Mouse (Mus musculus) T-cell, adult 2 months (primary cell): ENCODE results near the gene Epyc.

ENCODE experiments used
- DNase-seq: peaks from one replicate; pipeline ENCODE4 v3.0.0; 2022; ENCODE audit warnings: low spot score

Gene Epyc

DNA sequence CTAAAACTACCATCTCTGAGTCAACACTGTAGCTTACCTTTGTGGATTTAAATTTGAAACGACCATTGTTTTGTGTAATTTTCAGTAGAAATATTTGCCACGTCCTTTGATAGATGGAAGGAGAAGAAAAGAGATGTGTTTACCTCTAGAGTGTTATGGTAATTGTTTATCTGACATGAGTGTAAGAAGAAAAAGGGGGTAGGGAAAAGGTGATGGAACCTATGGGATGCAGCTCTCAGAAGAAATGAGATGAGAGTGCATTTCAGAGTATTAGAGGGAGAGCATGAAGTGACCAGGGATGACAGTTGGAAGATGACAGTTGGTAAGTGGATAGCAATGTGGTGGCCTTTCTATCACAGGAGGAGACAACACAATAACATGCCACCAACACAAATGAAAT lies at the start of gene Epyc:
Epyc (plus strand) TSS at position 301 of the 400 bp plus-strand sequence.
- no peak for DNase-seq

GRCm38 (mm10) chr10:97595680-97596079 lies 48.2 kb upstream of the Epyc start:
- no peak for DNase-seq

DNA sequence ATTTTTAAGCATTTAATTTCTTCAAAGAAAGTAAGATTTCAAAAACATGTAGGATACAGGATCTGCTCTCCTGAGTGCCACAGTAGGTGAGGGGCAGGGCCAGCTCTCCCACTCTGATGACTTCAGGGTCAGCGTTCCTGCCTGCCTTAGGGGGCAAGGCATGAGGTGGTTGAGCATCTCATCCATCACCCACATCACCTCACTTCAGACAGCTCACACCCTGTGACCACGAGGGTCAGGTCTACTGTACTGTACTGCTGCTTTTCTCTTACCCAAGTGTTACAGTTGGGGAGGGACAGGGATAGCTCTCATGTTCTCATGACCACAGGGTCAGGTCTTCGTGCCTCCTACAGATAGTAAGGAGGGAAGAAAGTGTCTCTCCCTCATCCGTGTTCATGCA lies 42.1 kb upstream of the Epyc start:
- DNase-seq: no peak

GRCm38 (mm10) chr10:97603256-97603655 lies 40.6 kb upstream of the Epyc start:
- no peak for DNase-seq

GRCm38 (mm10) chr10:97606579-97606978 lies 37.3 kb upstream of the Epyc start, which contains the start of gene Kera:
Gene Kera (plus strand): TSS chr10:97606879.
- no peak for DNase-seq

- no peak for DNase-seq
Measured at GRCm38 (mm10) chr10:97622328-97622727, 21.5 kb upstream of the Epyc start.

GRCm38 (mm10) chr10:97624381-97624780 lies 19.5 kb upstream of the Epyc start:
- DNase-seq: no peak

- DNase-seq: no peak
Measured at GRCm38 (mm10) chr10:97625116-97625515, 18.8 kb upstream of the Epyc start.

DNA sequence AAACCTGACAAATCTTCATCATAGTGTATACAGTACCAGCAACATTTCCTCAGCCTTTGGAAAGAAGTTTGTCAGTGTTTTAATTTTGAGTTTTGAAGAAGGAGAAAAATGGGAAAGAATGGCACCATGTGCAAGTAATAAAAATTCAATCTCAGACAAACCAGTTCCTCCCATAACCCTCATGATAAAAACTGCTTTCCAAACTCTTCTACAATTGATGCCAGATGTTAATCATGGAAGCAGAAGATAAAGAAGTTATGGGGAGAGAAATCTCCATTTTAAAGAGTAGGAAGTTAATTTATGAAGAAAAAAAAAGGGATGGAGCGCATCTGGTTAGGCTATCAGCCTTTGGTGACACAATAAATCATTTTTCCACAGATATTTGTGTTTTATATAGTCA lies 17.3 kb upstream of the Epyc start:
- DNase-seq: no peak

DNA sequence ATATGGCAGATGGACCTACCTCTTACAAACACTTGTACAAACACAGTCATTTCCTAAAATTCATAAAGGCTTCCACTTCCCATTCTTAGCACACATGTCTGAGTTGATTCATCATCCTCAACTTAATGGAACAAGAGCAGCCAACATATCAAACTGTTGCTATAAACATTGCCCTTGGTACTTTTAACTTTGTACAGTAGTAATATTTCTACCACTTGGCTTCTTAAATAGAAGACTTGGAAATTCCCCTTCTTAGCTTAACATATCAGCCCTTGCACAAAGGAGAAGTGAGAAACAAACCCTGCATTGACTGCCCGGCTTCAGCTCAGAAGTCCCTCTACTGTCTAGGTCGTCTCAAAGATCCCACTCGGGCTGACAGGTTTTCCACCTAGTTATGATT lies 12.8 kb upstream of the Epyc start:
- DNase-seq: no peak

GRCm38 (mm10) chr10:97641926-97642325 lies 1.9 kb upstream of the Epyc start:
- no peak for DNase-seq

DNA sequence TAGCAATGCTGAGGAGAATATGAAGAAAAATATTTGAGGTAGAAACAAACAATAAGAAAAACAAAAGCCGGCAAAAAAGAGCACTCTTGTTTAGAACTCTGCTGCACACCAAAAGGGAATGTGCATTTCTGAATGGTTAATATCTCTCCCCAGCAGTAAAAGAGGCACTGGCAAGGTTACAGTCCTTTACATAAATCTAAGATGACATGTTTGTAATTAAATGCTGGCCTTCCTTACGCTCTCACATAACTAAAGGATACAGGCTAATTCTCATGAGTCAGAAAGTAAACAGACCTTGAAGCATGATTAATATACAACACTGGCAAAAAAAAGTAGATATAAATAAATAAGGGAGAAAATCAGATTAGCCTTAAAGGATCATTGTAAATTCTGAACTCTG lies 6.5 kb downstream of the Epyc start:
- no peak for DNase-seq

DNA sequence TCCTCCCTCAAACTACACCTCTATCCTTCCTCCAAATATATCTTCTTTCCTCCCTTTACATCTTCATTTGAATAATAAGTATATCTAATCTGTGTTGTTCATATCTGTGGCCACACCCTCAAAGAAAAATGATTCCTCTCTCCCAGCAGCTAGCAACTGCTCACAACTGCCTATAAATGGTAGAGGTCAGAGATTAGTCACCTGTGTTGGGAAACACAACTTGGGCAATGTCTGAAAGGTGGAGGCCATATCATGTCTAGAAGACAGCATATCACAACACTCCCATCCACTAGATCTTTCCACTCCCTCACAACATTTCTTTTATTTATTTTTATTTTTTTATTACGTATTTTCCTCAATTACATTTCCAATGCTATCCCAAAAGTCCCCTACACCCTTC lies 15.6 kb downstream of the Epyc start:
- no peak for DNase-seq

GRCm38 (mm10) chr10:97668656-97669055 lies 24.8 kb downstream of the Epyc start:
- DNase-seq: no peak

DNA sequence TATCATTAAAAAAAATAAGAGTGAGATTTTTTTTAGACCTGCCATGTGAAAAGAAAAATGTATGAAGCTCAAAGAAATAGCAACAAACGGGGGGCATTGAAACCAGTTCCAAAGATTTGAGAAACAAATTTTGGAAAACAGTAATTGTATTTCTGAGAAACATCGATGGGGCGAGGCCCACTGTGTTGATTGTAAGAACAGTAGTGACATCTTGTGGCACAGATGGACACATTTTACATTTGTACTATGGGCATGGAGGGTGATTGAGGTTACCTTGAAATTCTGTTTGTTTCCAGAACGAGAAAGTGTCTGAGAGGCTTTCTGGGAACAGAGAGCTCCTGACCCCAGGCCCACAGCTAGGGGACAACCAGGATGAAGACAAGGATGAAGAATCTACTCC lies 26.3 kb downstream of the Epyc start:
- no peak for DNase-seq

DNA sequence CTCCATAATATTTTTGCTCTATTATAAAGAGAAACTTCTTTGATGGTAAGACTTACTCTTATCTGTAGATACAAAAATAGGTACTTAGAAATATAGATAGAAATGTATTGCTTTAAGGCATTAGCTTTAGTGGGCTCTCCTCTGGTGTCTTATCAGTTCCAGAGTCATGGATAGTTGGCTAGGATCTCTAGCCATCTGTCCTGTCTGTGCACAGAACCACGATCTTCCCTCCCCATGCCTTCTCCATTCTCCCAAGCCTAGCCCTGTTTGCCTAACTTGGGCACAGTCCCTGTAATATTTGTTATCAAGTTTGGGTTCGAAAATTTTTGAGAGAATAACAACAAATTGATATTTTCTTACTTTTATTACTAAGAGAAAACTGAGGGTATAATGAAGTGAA lies 29.4 kb downstream of the Epyc start:
- DNase-seq: no peak

- DNase-seq: no peak
Measured at GRCm38 (mm10) chr10:97682981-97683380, 39.1 kb downstream of the Epyc start.

DNA sequence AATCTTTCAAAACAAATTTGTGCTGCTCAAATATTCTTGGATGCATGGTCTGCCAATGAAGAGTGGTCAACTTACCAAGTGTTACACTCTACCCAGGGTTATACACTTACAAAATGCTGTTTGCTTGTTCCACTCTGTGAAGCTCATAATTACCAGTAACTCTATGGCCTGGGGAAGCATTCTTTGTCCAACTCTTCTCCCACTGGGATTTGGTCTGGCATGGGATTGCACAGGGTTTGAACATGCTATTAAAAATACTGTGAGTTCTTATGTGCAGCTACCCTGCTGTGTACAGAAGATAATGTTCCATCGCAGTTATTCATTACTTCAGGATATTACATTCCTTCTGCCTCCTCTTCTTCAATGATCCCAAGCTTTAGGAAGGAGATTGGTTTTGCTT lies 43.3 kb downstream of the Epyc start:
- DNase-seq: no peak

- DNase-seq: no peak
Measured at GRCm38 (mm10) chr10:97689425-97689824, 45.6 kb downstream of the Epyc start.

DNA sequence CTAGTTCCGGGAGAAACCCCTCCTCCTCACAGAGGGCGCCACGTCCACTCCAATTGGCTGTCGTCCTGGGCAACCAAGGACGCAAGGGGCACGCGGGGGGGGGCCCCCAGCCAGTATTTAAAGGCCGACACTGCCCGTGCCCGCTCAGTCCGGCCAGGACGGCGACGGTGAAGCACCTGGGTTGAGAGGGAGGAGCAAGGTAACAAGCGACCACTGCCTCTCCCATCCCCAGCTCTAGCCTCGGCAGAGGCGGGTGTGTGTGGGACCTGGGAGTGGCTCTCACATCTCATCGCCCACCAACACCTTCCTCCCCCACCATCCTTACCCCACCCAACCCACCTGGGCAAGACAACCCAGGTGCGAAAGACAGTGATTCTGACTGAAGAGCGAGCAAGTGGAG lies 49.0 kb downstream of the Epyc start, which contains the start of gene Ccer1:
Ccer1 (plus strand) TSS at position 147 of the 400 bp plus-strand sequence.
- no peak for DNase-seq

DNA sequence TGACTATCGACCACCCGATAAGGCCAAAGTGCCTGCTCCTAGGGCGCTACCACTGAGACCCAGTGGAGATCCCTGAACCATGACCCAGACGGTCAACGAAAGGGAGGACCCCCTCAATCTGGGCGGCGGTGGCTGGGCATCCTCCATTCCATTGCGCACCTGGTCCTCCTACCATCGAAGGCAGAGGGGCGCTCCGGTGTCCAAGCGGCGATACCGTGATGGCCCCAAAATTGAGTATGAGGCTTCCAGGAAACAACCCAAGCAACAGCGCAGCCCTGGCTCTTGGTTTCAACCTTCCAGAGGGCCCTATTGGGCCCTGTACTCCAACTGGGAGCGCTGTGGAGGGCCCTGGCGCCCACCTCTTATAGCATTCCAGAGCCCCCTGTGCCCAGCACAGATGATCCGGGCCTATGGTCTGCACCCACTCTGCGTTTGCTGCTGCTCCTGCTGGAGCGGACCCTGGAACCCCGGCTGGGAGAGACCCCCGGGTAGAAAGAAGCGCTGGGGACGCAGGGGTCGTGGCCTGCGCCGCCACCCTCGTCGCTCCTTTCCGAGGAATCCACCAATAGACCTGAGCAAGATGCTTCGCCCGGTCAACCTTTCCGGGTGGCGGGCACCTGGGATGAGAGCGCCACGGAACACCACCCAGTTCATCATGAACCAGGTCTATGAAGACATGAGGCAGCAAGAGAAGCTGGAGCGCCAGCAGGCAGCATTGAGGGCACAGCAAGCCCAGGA lies 49.7 kb downstream of the Epyc start:
- DNase-seq: no peak

DNA sequence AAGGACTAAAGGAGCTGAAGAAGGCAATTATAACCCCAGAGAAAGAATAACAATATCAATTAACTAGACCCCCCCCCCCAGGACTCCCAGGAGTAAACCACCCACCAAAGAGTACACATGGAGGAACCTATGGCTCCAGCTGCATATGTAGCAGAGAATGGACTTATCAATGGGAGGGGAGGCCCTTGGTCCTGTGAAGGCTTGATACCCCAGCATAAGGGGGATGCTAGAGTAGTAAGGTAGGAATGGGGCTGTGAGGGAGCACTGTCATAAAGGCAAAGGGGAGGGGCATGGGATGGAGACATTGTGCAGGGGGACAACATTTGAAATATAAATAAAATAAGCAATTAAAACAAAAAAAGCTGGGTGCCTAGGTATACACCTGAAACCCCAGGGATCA lies 58.5 kb downstream of the Epyc start:
- DNase-seq: no peak

DNA sequence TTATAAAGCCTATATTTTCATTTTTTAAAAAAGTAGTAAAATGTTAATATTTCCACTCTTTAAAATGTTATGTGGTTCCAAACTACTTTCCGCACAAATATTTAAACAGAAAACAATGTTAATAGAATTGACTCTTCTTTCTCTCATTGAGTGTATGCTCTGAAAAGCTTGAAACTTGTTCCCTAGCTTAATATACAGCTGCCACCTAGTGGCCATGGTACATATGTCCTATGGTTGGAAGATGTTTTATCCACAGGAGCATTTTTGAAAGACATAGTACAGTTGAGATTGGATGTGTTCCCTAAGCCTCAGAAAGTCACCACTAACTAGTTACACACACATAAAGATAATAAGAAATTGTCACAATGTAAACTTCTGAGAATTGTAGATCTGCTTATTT lies 60.7 kb downstream of the Epyc start:
- DNase-seq: no peak

DNA sequence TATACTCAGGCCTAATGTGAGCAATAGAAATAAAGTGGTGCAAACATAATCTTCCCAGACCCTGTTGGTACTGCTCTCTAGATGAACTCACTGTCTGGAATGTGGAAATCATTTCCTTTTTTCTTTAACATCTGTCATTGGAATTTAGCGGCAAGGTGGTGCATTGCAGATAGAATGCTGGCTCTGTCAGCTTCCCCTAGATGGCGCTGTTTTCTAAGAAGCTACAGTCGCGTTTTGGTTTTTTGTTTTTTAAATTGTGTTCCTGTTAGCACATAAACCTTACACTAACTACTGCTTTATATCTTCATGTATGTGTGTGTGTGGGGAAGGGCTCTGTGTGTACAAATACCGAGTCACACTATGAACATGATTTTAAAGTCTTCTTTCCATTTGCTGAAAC lies 68.8 kb downstream of the Epyc start:
- DNase-seq: no peak
